Mouse (Mus musculus) myocyte (in vitro differentiated cells): ENCODE measurements at regions not wholly inside any gene's neighbourhood (a gene's known extent, or its start where the extent isn't known, plus 50 kb on each side); places are given as distances from the start of the nearest gene placed in this dataset.

ENCODE experiments used
- CEBPB ChIP-seq: IDR thresholded peaks from 2 replicates; pipeline ENCODE4 v1.6.1; 2011; ENCODE audit warnings: mild to moderate bottlenecking, moderate library complexity; ENCODE audit not compliant: poor library complexity, insufficient read depth, severe bottlenecking
- E2F4 ChIP-seq: IDR thresholded peaks from one replicate; pipeline ENCODE4 v1.6.1; 2011; ENCODE audit warnings: mild to moderate bottlenecking, control low read depth, moderate library complexity; ENCODE audit not compliant: insufficient read depth
- MAX ChIP-seq: IDR thresholded peaks from one replicate; pipeline ENCODE4 v1.6.1; 2011; ENCODE audit warnings: low read depth, mild to moderate bottlenecking, control low read depth
- MYOG ChIP-seq, 3 experiments: IDR thresholded peaks; one replicate each; pipeline ENCODE4 v1.6.1; 2011; ENCODE audit warnings: control low read depth in 2 of 3, low read depth in 2 of 3, mild to moderate bottlenecking in 2 of 3; ENCODE audit not compliant: insufficient read length in 2 of 3, control insufficient read depth in 1 of 3, insufficient read depth in 1 of 3
- POLR2A ChIP-seq: IDR thresholded peaks from one replicate; pipeline ENCODE4 v1.6.1; 2011; ENCODE audit warnings: low read depth, mild to moderate bottlenecking, control low read depth, moderate library complexity; ENCODE audit not compliant: insufficient read length
- POLR2AphosphoS2 ChIP-seq: IDR thresholded peaks from one replicate; pipeline ENCODE4 v1.6.1; 2011; ENCODE audit warnings: low read depth, control low read depth; ENCODE audit not compliant: insufficient read length
- SRF ChIP-seq: IDR thresholded peaks from one replicate; pipeline ENCODE4 v1.6.1; 2011; ENCODE audit warnings: low read depth; ENCODE audit not compliant: control insufficient read depth, insufficient read length
- TCF12 ChIP-seq: IDR thresholded peaks from one replicate; pipeline ENCODE4 v1.6.1; 2011; ENCODE audit warnings: mild to moderate bottlenecking, control low read depth; ENCODE audit not compliant: poor library complexity, insufficient read depth, severe bottlenecking
- TCF3 ChIP-seq: IDR thresholded peaks from one replicate; pipeline ENCODE4 v1.6.1; 2011; ENCODE audit warnings: low read depth, control low read depth; ENCODE audit not compliant: insufficient read length
- USF1 ChIP-seq: IDR thresholded peaks from one replicate; pipeline ENCODE4 v1.6.1; 2011; ENCODE audit warnings: low read depth, mild to moderate bottlenecking, control low read depth, moderate library complexity

- TF ChIP-seq USF1 (no peak), SRF (no peak), POLR2A (no peak), E2F4 (no peak), POLR2AphosphoS2 (no peak), MAX (no peak), MYOG (IDR thresholded peaks at IDR 0.05; ENCODE audit: control insufficient read depth in 1 of 3, insufficient read depth in 1 of 3, insufficient read length in 2 of 3, low read depth in 2 of 3) (no peak), TCF3 (no peak), CEBPB (no peak), TCF12 (no peak)
These were observed 414.8 kb upstream of the Frg1 start for GRCm38 (mm10) chr8:41831713-41832112.
